Mouse (Mus musculus) liver, postnatal 0 days (tissue): ENCODE measurements around the gene L3hypdh.

Experiments
- CTCF ChIP-seq: sonication (generic); IDR thresholded peaks from 2 replicates; pipeline ENCODE4 v1.5.1; 2016; ENCODE audit warnings: antibody characterized with exemption, low read depth
- EP300 ChIP-seq: IDR thresholded peaks from 2 replicates; pipeline ENCODE4 v1.6.1; 2016; ENCODE audit warnings: antibody characterized with exemption, low read depth, mild to moderate bottlenecking

DNA sequence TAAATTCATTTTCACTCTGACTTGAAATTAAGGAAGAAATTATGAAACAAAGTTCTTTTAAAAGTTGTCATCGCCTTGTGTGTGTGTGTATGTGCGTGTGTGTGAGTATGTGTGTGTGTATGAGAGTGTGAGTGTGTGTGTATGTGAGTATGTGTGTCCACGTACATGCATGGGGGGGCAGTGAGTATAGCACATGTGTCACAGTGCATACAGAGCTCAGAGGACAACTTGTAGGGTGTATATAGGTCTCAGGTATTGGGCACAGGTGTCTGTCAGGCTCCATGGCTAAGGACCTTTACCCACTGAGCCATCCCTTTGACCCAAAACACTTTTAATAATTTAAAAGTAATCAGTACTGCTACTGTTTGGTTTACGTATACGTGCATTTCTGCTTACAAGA, 18.8 kb upstream of the L3hypdh start:
- no peak for TF ChIP-seq CTCF
- TF ChIP-seq EP300 = no peak
